Mouse (Mus musculus) lung, postnatal 25 days (tissue): ENCODE measurements around the gene Gcnt2.

Source experiments
- DNase-seq: peaks from one replicate; pipeline ENCODE4 v3.0.0; 2022; ENCODE audit warnings: low spot score

The Gcnt2 gene

DNA sequence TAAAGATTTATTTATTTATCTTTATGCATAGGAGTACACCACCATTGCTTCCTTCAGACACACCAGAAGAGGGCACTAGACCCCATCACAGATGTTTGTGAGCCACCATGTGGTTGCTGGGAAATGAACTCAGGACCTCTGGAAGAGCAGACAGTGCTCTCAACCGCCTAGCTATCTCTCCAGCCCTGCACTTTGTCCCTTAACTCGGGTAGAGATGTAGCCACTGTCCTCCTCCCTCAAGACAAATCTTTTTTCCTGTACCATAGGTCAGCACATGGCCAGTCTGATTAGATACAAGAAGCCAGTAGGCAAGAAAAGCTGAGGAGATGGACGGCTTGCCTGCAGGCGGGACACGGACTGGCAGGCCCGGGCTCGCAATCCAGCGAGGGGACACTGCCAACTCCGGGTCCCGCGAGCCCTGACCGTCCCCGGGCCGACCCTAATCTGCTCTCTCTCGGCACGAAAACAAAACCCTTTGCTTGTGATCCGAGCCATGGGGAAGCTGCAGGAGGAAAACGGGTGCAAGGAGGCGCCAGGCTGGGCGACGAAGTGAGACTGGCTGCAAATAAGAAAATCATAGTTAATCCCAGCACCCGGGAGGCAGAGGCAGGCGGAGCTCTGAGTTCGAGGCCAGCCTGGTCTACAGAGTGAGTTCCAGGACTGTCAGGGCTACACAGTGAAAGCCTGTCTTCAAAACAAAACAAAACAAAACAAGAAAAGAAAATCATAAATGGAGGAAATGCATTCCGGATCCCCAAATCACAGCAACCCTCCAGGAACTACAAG, 140.8 kb downstream of the Gcnt2 start:
- peak; percentile 18 for DNase-seq

DNA sequence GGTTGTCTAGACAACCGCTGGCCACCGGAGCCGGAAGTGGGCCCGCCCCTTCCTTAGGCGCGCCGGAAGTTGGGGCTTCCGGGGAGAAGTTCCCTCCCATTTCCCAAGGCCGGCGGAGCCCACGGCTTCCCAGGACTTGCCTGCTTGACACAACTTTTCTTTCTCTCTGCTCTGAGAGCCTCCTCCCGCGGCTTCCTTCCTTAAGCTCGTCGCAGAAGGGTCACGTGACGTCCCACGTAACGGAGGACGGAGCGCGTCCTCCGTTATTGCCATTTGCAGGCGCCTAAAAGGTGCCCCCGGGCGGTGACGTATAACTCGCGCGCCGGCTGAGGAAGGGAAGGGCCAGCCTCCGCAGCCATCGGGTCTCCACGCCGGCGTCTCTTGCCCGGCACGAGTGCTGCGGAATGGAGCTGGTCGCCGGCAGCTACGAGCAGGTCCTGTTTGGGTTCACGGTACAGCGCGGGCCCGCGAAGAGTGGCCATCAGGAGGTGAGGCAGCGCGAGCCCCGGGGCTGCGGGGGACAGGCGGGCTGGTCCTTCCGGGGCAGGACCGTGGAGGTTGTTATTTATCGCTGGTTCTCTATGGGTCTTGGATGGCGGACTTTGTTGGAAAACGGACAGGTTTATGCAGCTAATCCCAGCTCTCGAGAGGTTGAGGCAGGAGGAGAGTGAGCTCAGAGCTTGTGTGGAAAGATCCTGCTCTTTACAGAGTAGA, 141.5 kb downstream of the Gcnt2 start, which contains the start of gene Pak1ip1:
Pak1ip1 (plus strand) TSS at position 98 of the 714 bp plus-strand sequence.
- DNase-seq: peak; percentile 93

- DNase-seq: no peak
Measured at GRCm38 (mm10) chr13:41002001-41002400, 142.4 kb downstream of the Gcnt2 start.

DNA sequence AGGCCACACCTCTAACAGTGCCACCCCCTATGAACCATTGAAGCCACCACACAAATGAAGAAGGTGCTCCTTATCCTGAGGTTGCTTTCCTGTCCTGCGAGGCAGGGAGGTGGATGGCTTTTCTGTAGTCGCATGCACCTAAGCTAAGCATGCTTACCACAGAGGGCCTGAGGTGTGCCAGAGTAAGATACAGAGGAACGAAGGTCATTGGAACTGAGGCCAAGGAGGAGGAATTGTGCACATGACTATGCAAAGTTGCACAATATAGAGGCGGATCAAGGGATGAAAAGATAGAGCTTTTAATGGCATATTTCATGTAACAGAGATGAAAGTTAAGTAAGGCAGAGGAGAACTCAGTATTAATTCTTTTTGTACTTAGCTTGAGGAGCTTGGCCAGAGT, 146.7 kb downstream of the Gcnt2 start:
- DNase-seq: no peak

- no peak for DNase-seq
Measured at GRCm38 (mm10) chr13:41008271-41008670, 148.7 kb downstream of the Gcnt2 start.

DNA sequence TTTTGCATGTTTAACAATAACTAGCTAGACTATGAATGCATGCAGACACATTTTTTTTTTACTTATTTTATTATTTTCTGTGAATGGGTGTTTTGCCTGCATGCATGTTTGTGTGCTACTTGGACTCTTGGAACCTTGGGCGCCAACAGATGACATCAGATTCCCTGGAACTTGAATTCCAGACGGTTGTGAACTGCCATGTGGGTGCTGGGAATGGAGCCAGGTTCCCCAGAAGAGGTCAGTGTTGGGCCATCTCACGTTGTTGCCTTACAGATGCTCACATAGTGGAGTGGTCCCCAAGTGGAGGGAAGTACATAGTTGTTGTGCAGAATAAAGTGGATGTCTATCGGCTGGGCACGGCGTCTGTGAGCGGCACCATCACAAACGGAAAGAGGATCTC, 149.4 kb downstream of the Gcnt2 start:
- DNase-seq: no peak
